Mouse (Mus musculus) limb, embryonic 13.5 days (tissue): ENCODE data around the gene Sf3a3. TPM values are rescaled to one million over a fixed set of nuclear protein-coding genes. Genes with fewer than 3 reads are reported as not detected.
"Not testable (repeated sequence)": the region's sequence is repeated elsewhere in the genome, so short reads cannot be mapped to it uniquely, and the experiment has no call there.

Experiments
- ATAC-seq: fragments of 200-750 bp; cut with Nextera tagmentation; 2 replicates; pipeline ENCODE4 v1.8.0; 2017; ENCODE audit warnings: low read depth, moderate number of reproducible peaks, moderate TSS enrichment; ENCODE audit not compliant: low FRiP score
- H3K27ac ChIP-seq: fragments of 300-500 bp; sonication (generic); 2 replicates; pipeline ENCODE4 v1.5.1; 2015; ENCODE audit warnings: inconsistent platforms, mild to moderate bottlenecking, moderate library complexity
- H3K27me3 ChIP-seq: fragments of 300-500 bp; sonication (generic); 2 replicates; pipeline ENCODE4 v1.6.1; 2015; ENCODE audit warnings: mild to moderate bottlenecking, inconsistent platforms
- H3K36me3 ChIP-seq: fragments of 300-500 bp; sonication (generic); 2 replicates; pipeline ENCODE4 v1.6.1; 2015; ENCODE audit warnings: inconsistent platforms, mild to moderate bottlenecking, moderate library complexity
- H3K4me1 ChIP-seq: fragments of 300-500 bp; sonication (generic); 2 replicates; pipeline ENCODE4 v1.6.1; 2015; ENCODE audit warnings: inconsistent platforms
- H3K4me2 ChIP-seq: fragments of 300-500 bp; sonication (generic); replicated peaks from 2 replicates; pipeline ENCODE4 v1.6.1; 2015; ENCODE audit warnings: inconsistent platforms, mild to moderate bottlenecking, moderate library complexity
- H3K4me3 ChIP-seq: fragments of 300-500 bp; sonication (generic); 2 replicates; pipeline ENCODE4 v1.5.1; 2015; ENCODE audit warnings: moderate library complexity, mild to moderate bottlenecking, inconsistent platforms
- H3K9ac ChIP-seq: fragments of 300-500 bp; sonication (generic); 2 replicates; pipeline ENCODE4 v1.6.1; 2015; ENCODE audit warnings: mild to moderate bottlenecking, inconsistent platforms
- H3K9me3 ChIP-seq: fragments of 300-500 bp; sonication (generic); 2 replicates; pipeline ENCODE4 v1.6.1; 2016; ENCODE audit warnings: inconsistent platforms
- WGBS: fragments of 180-500 bp; shearing (Covaris S2); methylation state at CpG from one replicate; pipeline ENCODE4 v1.1.7; 2015; 5-methylcytosine and 5-hydroxymethylcytosine counted together
- polyA plus RNA-seq: library from polyadenylated mRNA; unstranded; fragments of >200 nt; fragmentation: Nextera tagmentation; extraction: Ambion mirVana; gene quantifications from 2 replicates; pipeline ENCODE4 v1.2.1, GENCODE M21; 2015

Gene Sf3a3
- polyA plus RNA-seq, 1 experiment from 2014 or later = 180 TPM

GRCm38 (mm10) chr4:124710776-124711291, 3.7 kb upstream of the Sf3a3 start:
- Histone ChIP-seq H3K4me1 (peaks cover 53% of the 10 kb centered on the region), H3K27me3 (no peaks in the 10 kb centered on the region), H3K4me2 (peak overlapping the region; percentile 63), H3K27ac (peak overlapping the region; percentile 97; the same call in 1 of the 2 replicates), H3K9me3 (no peaks in the 10 kb centered on the region), H3K9ac (no peak overlapping the region), H3K4me3 (no peak overlapping the region), H3K36me3 (peaks cover 23% of the 10 kb centered on the region)
- WGBS = 11% methylated on average over 5 of the region's 5 CpGs
- no peak for ATAC-seq

- ATAC-seq = no peak
- Histone ChIP-seq H3K4me3 (no peak overlapping the region), H3K9ac (no peak overlapping the region), H3K36me3 (peaks cover 19% of the 10 kb centered on the region), H3K27ac (no peak overlapping the region), H3K9me3 (no peaks in the 10 kb centered on the region), H3K4me1 (peaks cover 47% of the 10 kb centered on the region), H3K4me2 (no peak overlapping the region), H3K27me3 (no peaks in the 10 kb centered on the region)
- 85% methylated on average over 6 of the region's 6 CpGs for WGBS
Observed at GRCm38 (mm10) chr4:124712618-124713017, 2.0 kb upstream of the Sf3a3 start.

GRCm38 (mm10) chr4:124713850-124714249, 726 bp upstream of the Sf3a3 start:
- 59% methylated on average over 5 of the region's 5 CpGs for WGBS
- H3K27ac ChIP-seq, H3K4me2 ChIP-seq, H3K4me3 ChIP-seq, H3K9me3 ChIP-seq, H3K9ac ChIP-seq, H3K27me3 ChIP-seq, ATAC-seq: not testable (repeated sequence)
- H3K36me3 ChIP-seq = peaks cover 27% of the 10 kb centered on the region
- H3K4me1 ChIP-seq = peaks cover 38% of the 10 kb centered on the region

- Histone ChIP-seq H3K27ac (no peak overlapping the region), H3K36me3 (peaks cover 79% of the 10 kb centered on the region), H3K9ac (no peak overlapping the region), H3K4me3 (no peak overlapping the region), H3K9me3 (no peaks in the 10 kb centered on the region), H3K4me1 (peaks cover 18% of the 10 kb centered on the region), H3K27me3 (no peaks in the 10 kb centered on the region), H3K4me2 (no peak overlapping the region)
- WGBS = 95% methylated on average over 4 of the region's 4 CpGs
- no peak for ATAC-seq
Observed at GRCm38 (mm10) chr4:124719101-124719500, 4.5 kb downstream of the Sf3a3 start.

- ATAC-seq = no peak
- H3K27ac ChIP-seq = no peak overlapping the region
- H3K4me2 ChIP-seq = no peak overlapping the region
- no peak overlapping the region for H3K4me3 ChIP-seq
- no peaks in the 10 kb centered on the region for H3K9me3 ChIP-seq
- peaks cover 98% of the 10 kb centered on the region for H3K36me3 ChIP-seq
- no peaks in the 10 kb centered on the region for H3K27me3 ChIP-seq
- H3K9ac ChIP-seq = no peak overlapping the region
- H3K4me1 ChIP-seq = no peaks in the 10 kb centered on the region
- 89% methylated on average over 6 of the region's 6 CpGs for WGBS
Observed at GRCm38 (mm10) chr4:124726121-124726520, 11.5 kb downstream of the Sf3a3 start.

DNA sequence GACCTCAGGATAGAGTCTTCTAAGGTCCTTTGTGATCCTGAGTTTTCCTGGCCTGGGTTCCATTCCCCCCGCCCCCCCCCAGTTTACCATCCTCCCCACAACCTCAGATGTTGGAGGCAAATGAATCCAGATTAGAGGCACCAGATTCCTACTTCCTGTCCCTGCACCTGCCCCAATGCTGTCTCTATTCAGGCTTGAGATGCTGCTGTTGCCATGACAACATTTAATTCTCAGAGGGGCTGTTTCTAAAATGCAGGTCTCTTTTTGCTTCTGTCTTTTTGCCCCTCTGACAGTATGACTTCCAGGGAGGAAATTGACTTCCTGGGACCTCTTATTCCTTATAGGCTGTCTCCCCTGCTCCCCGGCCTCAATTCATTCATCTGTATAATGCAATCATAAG, 22.4 kb downstream of the Sf3a3 start:
- Histone ChIP-seq H3K9ac (no peak overlapping the region), H3K27ac (no peak overlapping the region), H3K4me1 (peaks cover 6% of the 10 kb centered on the region; the same call in 1 of the 2 replicates), H3K27me3 (no peaks in the 10 kb centered on the region), H3K4me3 (no peak overlapping the region), H3K4me2 (no peak overlapping the region), H3K9me3 (no peaks in the 10 kb centered on the region), H3K36me3 (peaks cover 19% of the 10 kb centered on the region)
- 63% methylated on average over 2 of the region's 2 CpGs for WGBS
- ATAC-seq = no peak

- peaks cover 14% of the 10 kb centered on the region for H3K36me3 ChIP-seq
- H3K4me2 ChIP-seq = no peak overlapping the region
- H3K4me3 ChIP-seq = no peak overlapping the region
- no peaks in the 10 kb centered on the region for H3K27me3 ChIP-seq
- H3K27ac ChIP-seq = no peak overlapping the region
- ATAC-seq = no peak
- no peak overlapping the region for H3K9ac ChIP-seq
- H3K4me1 ChIP-seq = peaks cover 11% of the 10 kb centered on the region; the same call in 1 of the 2 replicates
- WGBS = 73% methylated on average over 5 of the region's 5 CpGs
- H3K9me3 ChIP-seq = no peaks in the 10 kb centered on the region
Observed at GRCm38 (mm10) chr4:124737486-124737885, 22.9 kb downstream of the Sf3a3 start.

DNA sequence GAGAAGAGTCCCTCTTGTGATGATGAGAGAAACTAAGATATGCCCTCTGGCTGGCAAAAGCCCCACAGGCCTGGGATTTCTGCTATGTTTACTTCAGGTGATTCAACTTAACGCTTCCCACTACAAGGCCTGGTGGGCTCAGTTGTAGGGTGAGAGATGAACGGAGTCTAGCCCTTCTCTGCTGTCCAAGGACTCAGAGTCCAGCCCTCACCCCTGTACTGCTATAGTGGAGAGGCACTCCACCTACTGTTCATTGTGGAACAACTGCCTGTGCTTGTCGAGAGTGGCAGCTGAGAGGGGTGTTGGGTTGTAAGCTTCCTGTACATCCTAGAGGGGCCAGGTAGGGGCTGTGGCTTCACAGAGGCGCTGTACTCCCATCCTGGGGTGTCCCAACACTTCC, 23.4 kb downstream of the Sf3a3 start:
- H3K36me3 ChIP-seq = peaks cover 9% of the 10 kb centered on the region
- ATAC-seq = no peak
- 73% methylated on average over 4 of the region's 4 CpGs for WGBS

DNA sequence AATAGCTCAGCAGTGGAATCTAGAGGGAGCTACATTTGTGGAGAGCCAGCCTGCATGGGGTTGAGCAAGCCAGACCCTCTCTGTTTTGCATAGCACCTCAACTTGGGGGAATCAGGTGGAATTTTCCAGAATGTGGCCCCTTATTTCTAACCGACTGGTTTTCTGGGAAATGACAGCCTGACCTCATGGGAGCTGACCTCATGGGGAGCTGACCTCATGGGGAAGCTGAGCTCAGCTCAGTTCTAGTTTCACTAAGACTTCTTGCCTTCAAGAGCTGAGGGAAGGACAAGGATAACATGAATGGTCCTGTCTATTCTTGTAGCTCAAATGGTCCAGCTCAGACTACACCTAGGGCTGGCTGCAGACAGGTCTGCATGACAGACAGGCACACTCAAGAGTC, 24.2 kb downstream of the Sf3a3 start:
- WGBS = 50% methylated on average over 1 of the region's 1 CpGs
- H3K4me3 ChIP-seq = no peak overlapping the region
- no peak overlapping the region for H3K27ac ChIP-seq
- ATAC-seq = no peak
- no peaks in the 10 kb centered on the region for H3K9me3 ChIP-seq
- H3K36me3 ChIP-seq = peaks cover 1% of the 10 kb centered on the region
- H3K27me3 ChIP-seq = no peaks in the 10 kb centered on the region
- H3K4me2 ChIP-seq = no peak overlapping the region
- peaks cover 11% of the 10 kb centered on the region; the same call in 1 of the 2 replicates for H3K4me1 ChIP-seq
- H3K9ac ChIP-seq = no peak overlapping the region

More for the DNA sequence above, 23.4 kb downstream of the Sf3a3 start:
- H3K4me3 ChIP-seq = no peak overlapping the region
- H3K4me1 ChIP-seq = peaks cover 11% of the 10 kb centered on the region; the same call in 1 of the 2 replicates
- H3K27me3 ChIP-seq = no peaks in the 10 kb centered on the region
- H3K4me2 ChIP-seq = no peak overlapping the region
- H3K9me3 ChIP-seq = no peaks in the 10 kb centered on the region
- H3K27ac ChIP-seq = no peak overlapping the region
- H3K9ac ChIP-seq = no peak overlapping the region

DNA sequence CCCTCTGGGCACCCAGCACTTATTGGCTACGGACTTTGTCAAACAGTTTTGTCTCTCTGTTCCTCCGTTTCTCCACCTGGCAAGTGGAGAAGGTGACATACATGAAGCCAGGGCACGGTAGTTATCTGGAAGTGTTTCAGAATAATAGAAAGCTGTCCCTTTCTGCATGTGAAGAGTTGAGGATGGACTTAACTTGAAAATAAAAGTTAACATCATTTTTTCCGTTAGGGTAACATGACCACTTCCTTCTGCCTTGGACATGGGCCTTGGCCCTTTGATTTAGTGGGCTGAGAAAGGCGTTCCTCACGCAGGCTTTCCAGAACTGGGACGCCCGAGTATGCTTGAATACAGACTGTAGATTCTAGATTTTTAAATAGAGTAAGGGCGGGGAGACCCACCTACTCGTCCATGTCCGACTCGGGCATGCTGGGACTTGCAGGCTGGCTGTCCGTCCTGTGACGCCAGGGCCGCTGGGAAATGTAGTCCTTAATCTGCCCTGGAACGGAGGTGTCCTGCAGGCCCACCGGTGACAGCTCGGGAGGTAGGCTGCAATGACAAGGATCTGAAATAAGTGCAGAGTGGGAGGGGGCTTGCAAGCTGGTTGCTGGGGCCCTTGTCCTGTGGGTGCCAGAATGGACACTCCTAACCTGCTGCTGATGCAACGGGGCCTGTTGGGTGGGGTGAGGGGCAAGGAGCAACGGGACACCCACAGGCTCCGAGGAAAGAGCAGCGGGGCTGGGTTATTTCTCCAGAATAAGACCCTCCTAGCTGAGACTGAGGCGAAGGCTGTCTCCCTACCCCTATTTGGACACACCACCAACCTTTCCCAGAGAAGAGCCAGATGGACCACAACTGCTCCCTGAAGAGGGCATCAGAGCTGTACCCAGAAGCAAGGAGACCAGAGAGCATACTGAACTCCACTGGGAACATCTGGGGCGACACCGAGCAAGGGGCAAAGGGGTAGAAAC, 27.1 kb downstream of the Sf3a3 start, which contains the start of gene Inpp5b:
Gene Inpp5b, plus strand, starts transcription at position 475 of the 968 bp plus-strand sequence.
- peaks cover 11% of the 10 kb centered on the region for H3K36me3 ChIP-seq
- WGBS = 18% methylated on average over 25 of the region's 25 CpGs
- no peak within 1 kb of the TSS for H3K27ac ChIP-seq

GRCm38 (mm10) chr4:124742839-124743238, 28.3 kb downstream of the Sf3a3 start:
- Histone ChIP-seq H3K27me3 (no peaks in the 10 kb centered on the region), H3K4me3 (no peak overlapping the region), H3K36me3 (peaks cover 19% of the 10 kb centered on the region), H3K9ac (no peak overlapping the region), H3K27ac (no peak overlapping the region), H3K9me3 (no peaks in the 10 kb centered on the region), H3K4me2 (peak overlapping the region; percentile 77; the same call in 1 of the 2 replicates), H3K4me1 (peaks cover 11% of the 10 kb centered on the region; the same call in 1 of the 2 replicates)
- ATAC-seq = no peak
- WGBS = 91% methylated on average over 11 of the region's 11 CpGs

More for the DNA sequence above, 27.1 kb downstream of the Sf3a3 start, which contains the start of gene Inpp5b:
- H3K9ac ChIP-seq = peak within 1 kb of the TSS; percentile 77
- no peaks in the 10 kb centered on the region for H3K27me3 ChIP-seq
- peak; percentile 90 for ATAC-seq
- peak within 1 kb of the TSS; percentile 54 for H3K4me3 ChIP-seq
- peak within 1 kb of the TSS; percentile 77 for H3K4me2 ChIP-seq
- peaks cover 11% of the 10 kb centered on the region; the same call in 1 of the 2 replicates for H3K4me1 ChIP-seq
- H3K9me3 ChIP-seq = no peaks in the 10 kb centered on the region

DNA sequence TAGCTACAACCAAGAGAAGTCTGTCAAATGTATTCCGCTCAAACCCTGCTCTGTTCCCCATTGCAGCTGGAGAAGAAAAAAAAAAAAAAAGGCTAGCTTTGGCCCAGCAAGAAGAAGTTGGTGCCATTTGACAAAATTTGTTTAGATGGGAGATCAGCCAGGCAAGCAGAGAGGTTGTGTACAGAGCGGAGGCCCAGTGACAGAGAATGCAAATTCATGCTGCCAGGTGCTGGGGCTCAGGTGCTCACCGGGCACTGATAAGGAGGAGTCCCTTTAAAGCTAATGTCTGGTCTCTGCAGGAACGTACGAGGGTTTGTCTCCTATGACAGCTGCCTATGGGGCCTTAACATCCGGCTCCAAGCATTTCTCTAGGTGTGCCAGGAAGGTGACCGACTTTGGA, 32.0 kb downstream of the Sf3a3 start:
- H3K27me3 ChIP-seq = no peaks in the 10 kb centered on the region
- H3K4me3 ChIP-seq = no peak overlapping the region
- no peak overlapping the region for H3K4me2 ChIP-seq
- H3K9me3 ChIP-seq = no peaks in the 10 kb centered on the region
- no peak for ATAC-seq
- H3K4me1 ChIP-seq = peaks cover 10% of the 10 kb centered on the region; the same call in 1 of the 2 replicates
- H3K9ac ChIP-seq = no peak overlapping the region
- 79% methylated on average over 7 of the region's 7 CpGs for whole genome bisulfite sequencing
- H3K27ac ChIP-seq = no peak overlapping the region
- peaks cover 22% of the 10 kb centered on the region for H3K36me3 ChIP-seq
